Mouse (Mus musculus) gastrocnemius, postnatal 10 days (tissue): ENCODE measurements at regions not wholly inside any gene's neighbourhood (a gene's known extent, or its start where the extent isn't known, plus 50 kb on each side); places are given as distances from the start of the nearest gene placed in this dataset.

Source experiments
- DNase-seq: peaks from one replicate; pipeline ENCODE4 v3.0.0; 2021; ENCODE audit warnings: mixed read lengths

- DNase-seq: no peak
Observed at GRCm38 (mm10) chr10:72551561-72551960, 103.1 kb upstream of the Zwint start.

GRCm38 (mm10) chr10:72573991-72574652 lies 80.5 kb upstream of the Zwint start:
- DNase-seq: no peak

DNA sequence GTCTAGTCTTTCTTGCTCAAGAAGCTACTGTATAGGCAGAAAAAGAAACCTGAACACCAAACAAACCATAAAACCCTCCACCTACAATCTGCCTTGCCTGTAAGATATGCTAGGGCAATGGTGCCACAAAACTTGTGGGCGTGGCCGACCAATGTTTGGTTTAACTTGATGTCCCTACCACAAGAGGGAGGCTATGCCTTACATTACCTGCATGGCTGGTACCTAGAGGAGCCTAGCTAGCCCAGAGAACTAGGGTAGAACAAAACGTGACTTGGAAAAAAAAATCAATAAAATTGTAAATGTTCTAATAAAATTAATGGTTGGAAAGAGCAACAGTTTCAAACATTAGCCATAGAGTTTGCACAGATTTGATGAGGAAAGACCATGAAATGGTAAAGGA lies 76.9 kb upstream of the Zwint start:
- no peak for DNase-seq

DNA sequence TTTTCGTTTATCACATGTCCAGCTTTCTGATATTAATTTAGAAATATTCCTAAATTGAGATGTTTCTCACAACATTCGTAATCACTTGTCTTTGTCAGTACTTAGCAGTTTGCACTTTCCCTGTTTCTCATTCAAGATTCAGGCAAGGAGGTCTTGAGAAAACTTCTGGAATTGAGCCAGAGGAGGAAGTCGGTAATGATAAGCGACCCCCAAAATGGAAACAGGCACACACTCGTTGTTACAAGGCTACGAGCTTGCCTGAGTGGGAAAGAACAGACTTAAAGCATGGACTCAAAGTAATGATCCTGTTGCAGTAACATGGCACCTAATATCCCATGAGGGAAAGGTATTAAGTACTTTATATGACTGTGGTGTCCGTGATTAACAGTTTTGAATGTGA lies 76.1 kb upstream of the Zwint start:
- DNase-seq: no peak

GRCm38 (mm10) chr10:72581311-72581710 lies 73.3 kb upstream of the Zwint start:
- DNase-seq: no peak

DNA sequence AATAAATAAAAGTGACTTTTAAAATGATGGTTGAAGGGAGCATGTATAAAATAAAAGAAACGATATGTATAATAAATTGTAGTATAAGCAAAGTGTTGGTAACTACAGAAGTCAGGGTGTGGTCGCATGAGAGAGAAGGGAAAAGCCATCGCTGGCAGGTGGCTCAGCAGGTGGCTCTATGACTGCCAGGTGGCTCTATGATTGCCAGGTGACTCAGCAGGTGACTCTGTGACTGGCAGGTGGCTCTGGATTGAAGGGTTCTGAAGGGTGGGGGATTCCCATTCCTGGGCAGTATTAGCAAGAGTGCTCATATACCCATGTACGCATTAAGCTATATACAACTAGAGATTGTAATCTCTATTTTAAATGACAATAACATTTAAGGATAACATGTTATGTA lies 66.1 kb upstream of the Zwint start:
- DNase-seq: no peak

- DNase-seq: no peak
Observed at GRCm38 (mm10) chr10:72593049-72593448, 61.6 kb upstream of the Zwint start.
